Mouse (Mus musculus): ENCODE data around the gene Asic2. TPM values are rescaled to one million over a fixed set of nuclear protein-coding genes. Genes with fewer than 3 reads are reported as not detected.
"Not testable (repeated sequence)": the region's sequence is repeated elsewhere in the genome, so short reads cannot be mapped to it uniquely, and the experiment has no call there.

Gene Asic2
- total RNA-seq, 1 experiment from 2014 or later = 1.9 TPM

DNA sequence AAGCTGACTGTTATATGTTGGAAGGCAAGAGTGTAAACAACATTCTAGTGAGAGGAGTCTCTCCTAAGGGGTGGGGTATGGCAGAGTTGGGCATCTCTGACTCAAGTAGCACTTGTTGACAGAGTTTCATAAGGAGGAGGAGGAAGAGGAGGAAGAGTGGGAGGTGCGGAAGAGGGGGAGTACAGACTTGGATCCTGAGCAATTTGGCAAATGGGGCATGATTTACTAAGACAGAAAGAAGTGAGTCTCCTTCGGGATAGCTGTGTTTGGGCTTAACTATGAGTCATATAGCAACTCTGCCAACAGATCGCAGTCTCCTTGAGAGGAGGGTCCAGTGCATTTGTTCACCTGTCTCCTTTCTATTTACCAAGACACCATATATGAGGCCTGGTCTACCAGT, 549.1 kb downstream of the Asic2 start:
- no peak for DNase-seq

- no peak for DNase-seq
These were observed 550.2 kb downstream of the Asic2 start for GRCm38 (mm10) chr11:81418027-81418426.

- DNase-seq = no peak
These were observed 551.9 kb downstream of the Asic2 start for GRCm38 (mm10) chr11:81416319-81416718.

GRCm38 (mm10) chr11:81414596-81414995, 553.7 kb downstream of the Asic2 start:
- no peak for DNase-seq

DNA sequence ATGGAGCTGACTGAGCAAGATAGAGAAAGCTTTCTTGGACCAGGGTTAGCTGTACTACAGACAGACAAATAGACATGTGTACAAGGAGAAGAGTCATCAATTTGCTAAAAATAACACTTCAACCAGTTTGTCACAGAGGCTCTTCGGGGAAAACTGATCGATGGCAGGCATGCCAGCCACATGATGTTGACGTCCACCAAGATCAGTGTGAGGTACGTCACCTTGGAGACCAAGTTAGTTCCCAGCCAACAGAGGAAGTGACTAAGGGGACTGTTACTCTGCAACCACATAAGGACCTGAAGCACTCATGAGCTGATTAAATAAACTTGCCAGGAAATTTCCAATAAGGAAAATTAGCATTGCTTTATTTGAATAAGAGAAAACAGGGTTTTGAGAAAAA, 557.0 kb downstream of the Asic2 start:
- no peak for DNase-seq

GRCm38 (mm10) chr11:81405951-81406350, 562.3 kb downstream of the Asic2 start:
- DNase-seq = no peak

GRCm38 (mm10) chr11:81402263-81402662, 566.0 kb downstream of the Asic2 start:
- DNase-seq = no peak

DNA sequence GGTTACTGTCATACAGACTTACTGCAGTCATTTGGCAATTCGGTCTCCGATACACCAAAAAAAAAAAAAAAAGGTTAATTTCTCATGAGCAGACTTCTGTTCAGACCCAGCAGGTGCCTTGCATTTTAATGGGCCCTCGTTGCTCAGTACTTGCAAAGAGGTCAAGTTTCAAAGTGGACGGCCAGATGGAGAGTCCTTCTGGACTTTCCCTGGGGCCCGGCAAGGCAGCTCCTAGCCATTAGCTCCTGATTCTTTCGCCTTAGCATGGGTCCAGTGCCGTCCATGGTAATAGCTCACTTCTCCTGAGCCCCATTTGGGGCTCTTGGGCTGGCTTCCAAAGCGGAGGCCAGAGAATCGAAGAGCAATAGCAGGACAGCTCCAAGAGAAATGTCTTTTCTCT, 575.4 kb downstream of the Asic2 start:
- no peak for DNase-seq

GRCm38 (mm10) chr11:81386185-81386584, 582.1 kb downstream of the Asic2 start:
- no peak for DNase-seq

GRCm38 (mm10) chr11:81385547-81385946, 582.7 kb downstream of the Asic2 start:
- DNase-seq = no peak

- peak; percentile 38 for DNase-seq
These were observed 593.4 kb downstream of the Asic2 start for GRCm38 (mm10) chr11:81374841-81375240.

DNA sequence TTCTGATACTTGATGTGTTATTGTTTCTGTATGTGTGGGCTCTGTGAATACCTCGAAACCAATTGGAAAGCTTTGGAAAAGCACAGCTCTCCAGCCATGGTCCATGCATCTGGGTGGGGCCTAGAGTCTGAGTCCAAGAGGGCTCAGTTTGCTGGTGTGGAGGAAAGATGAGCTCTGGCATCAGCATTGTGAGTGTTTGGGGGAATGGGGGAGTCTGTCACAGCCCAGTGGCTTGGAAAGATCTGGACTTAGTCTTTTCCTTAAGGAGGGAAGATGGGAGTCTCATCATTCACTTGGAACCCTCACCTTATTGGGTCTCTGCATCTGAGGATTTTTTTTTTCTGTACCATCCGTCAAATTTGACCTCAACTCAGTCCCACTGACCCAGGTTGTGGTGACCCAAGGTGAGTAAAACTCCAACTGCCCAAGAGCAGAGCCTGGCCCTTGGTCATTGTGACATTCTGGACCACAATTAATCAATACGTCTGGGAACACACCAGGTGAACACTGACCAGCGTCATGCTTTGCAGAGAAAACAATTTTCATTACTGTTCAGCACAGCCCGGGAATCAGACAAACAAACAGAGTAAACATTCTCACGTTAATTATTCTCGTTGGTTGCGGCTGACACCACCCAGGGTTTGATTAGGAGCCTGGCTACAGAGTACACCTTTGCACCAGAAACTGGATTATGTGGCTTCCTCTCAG, 594.1 kb downstream of the Asic2 start:
- no peak for DNase-seq

DNA sequence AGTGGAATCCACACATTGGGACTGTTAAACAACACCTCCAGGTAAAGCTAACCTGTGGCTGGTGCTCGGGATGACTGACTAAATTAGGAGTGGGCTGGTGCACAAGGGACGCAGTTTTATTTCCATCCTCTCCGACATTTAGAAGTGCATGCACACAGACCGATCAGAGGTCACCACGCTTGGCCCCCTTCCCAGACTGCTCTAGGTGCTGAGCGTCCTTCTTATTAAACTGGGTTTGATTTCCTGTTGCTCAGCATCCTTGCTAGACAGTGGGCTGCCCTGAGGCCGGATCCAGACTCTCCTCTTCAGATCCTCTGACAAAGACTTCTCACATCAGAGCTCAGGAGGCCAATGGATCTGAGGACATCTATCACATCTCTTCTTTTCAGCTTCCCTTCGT, 596.7 kb downstream of the Asic2 start:
- peak; percentile 69 for DNase-seq

DNA sequence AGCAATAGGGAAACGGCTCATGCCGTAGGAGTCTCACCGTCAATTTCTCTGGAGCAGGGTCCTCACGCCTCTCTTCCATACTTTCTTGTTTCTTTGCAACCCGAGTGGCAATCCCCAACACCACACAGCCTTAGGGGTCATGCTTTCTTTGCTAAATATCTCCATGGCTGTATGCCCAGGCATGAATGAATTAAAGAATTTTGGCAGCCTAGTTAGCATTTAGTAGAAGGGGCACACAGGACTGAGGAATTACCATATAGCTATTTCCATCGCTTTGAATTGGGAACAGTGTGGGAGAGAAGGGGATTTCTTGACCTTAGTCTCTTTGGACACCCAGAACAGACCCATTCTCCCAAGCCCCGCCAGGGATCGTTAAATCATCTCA, 597.8 kb downstream of the Asic2 start:
- DNase-seq = no peak

DNA sequence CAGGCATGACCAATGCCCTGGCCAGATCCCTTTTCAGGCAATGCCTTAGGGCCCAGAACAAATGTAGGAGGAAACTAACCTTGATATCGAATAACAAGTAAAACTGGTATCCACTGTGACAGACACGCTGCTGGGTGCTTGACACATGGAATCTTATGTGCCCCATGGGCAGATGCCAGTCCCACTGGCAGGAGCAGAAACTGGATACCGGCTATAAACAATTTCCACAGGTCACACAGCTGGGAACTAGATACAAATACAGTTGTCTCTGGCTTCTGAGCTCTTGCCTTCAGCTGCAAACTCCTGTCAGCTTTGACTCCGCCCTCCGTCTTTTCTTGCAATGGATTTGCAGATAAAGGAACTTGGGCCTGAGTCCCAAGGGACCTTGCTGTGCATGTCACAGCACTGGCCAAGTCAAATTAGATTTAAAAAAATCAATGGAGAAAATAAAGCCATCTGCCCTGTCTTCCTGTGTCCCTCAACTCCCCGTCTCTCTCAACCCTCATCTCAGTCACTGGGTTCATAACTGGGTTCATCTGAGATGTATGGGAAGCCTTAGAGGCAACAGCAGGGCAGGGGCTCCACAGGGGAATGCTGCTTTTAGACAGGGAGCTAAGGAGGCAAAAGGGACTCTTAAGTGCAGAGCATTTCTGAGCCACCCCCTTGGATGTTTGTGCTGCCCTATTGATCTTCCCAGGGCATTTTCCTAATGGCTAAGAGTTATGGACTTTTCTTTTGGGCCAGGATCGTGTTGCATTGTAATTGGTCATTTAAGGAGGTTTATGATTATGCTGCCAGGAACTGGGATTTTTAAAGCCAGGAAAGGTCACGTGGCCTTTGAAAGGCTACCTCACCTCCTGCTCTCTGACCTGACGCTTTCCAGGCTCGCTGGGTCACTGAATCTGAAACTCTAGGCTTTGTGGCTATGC, 598.5 kb downstream of the Asic2 start:
- no peak for DNase-seq

- no peak for DNase-seq
These were observed 603.8 kb downstream of the Asic2 start for GRCm38 (mm10) chr11:81364442-81364841.

GRCm38 (mm10) chr11:81362461-81362860, 605.8 kb downstream of the Asic2 start:
- peak; percentile 39 for DNase-seq

DNA sequence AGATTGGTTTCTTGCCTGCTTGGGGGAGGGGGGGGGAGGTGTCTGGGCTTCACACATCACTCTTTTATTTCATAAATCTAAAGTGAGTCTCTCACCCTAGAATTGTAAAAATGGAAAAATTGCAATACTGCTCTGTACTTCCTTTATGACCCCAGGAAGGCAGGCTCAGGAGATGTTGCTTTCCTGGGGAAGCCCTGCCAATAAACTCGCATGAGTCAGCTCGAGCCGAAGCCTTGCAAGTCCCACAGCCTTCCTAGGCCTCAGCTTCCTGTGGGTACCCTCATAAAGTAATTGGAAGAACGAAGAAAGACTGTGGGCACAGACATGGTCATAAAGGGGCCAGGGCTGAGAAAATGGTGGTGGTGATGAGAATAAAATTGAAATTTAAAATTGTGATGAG, 607.2 kb downstream of the Asic2 start:
- peak; percentile 20 for DNase-seq

DNA sequence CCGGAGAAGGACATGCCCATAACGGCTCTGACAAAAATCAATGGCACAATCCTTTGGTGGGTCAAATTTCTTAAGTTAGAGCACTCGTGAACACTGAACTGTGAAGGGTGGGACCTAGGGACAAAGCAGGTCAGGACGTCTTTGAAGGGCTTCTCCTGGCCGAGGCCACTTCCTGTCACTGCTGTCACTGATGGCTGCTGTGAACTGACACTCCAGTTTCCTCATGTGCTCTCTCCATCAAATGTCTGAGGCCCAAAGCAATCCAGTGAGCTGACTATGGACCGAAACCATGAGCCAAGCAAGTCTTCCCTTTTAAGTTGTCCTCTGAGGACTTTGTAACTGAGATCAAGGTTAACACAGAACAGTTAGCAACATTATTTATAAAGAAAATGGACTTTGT, 617.8 kb downstream of the Asic2 start:
- DNase-seq = not testable (repeated sequence)

DNA sequence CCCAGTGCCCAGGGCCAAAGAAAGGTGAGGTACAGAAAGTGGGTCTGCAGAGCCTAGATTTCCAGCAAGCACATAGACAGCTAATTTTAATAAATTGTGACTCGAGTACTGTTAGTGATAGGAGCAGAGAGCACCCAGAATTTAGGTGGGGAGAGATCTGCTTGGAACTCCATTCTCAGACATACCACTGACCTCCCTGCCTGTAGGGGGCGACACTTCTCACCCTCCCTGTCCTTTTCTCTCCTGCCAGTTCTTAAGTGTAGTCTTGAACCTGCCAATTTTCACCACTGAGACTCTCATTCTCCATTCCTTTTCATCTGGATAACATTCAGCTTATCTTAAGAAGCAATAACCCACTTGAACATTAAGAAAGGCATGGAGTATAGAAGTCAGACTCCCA, 636.3 kb downstream of the Asic2 start:
- no peak for DNase-seq

DNA sequence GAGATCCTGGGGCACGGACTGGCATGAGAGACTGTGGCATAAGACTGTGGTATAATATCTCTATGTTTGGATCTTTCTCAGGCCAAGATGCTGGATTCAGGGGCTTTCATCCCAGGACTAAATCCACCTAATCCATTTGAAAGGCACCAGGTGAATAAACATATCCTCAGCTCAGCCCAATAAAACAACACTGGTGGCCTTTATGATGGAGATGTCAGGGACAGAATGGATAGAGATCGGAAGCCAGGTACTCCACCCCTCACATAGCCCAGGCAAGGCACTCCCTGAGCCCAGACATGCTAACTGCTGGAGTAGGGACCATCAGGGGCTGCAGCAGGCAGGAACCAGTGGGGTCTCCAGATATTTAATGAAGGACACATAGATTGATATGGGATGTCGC, 637.3 kb downstream of the Asic2 start:
- no peak for DNase-seq

GRCm38 (mm10) chr11:81328088-81328487, 640.2 kb downstream of the Asic2 start:
- no peak for DNase-seq

DNA sequence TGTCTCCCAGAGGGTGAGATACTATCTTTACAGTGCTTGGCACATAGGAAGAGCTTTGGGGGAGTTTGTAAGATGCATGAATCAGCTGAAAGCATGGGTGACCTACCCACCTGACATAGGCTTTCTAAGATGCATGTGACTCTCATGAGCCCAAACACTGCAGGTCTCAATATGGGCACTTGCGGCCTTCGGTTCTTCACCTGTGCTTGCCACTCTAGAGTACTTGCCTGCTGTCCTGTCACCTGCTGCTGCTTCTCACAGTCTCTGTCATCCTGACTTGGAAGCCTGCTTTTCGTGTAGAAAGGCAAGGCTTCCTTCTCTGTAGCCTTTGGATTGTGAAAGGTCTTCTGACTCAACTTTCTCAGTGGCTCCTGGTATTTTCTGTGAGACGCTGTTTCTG, 645.1 kb downstream of the Asic2 start:
- DNase-seq = no peak

GRCm38 (mm10) chr11:81322466-81322865, 645.8 kb downstream of the Asic2 start:
- no peak for DNase-seq
